Mouse (Mus musculus): ENCODE data around the gene Ptprs. TPM values are rescaled to one million over a fixed set of nuclear protein-coding genes. Genes with fewer than 3 reads are reported as not detected.

The Ptprs gene
- 13.2 TPM for total RNA-seq (2023)

GRCm38 (mm10) chr17:56476402-56476752 is at the start of gene Ptprs:
Ptprs (minus strand) TSS chr17:56476483.

GRCm38 (mm10) chr17:56512310-56512709 is 36.0 kb upstream of the Ptprs start, which contains the start of gene Znrf4:
Znrf4 (minus strand) TSS chr17:56512431.

Other genes with a start within 250 kb of the Ptprs start
- gene Fem1a, start 219.7 kb downstream of the Ptprs start, total RNA-seq (2023) = 20.9 TPM
- gene Ticam1, start 199.7 kb downstream of the Ptprs start, total RNA-seq (2023) = 11.1 TPM
- 22.9 TPM for gene Plin3, start 183.6 kb downstream of the Ptprs start, total RNA-seq (2023)
- gene Arrdc5, start 176.2 kb downstream of the Ptprs start, total RNA-seq (2023) = not detected
- 6.6 TPM for gene Uhrf1, start 173.2 kb downstream of the Ptprs start, total RNA-seq (2023)
- gene Kdm4b, start 150.4 kb downstream of the Ptprs start, total RNA-seq (2023) = 74.3 TPM
- not detected for gene Znrf4, start 35.9 kb upstream of the Ptprs start, total RNA-seq (2023)
- gene Gm20219, start 77.9 kb upstream of the Ptprs start, total RNA-seq (2023) = 7.9 TPM
- gene Safb2, start 108.1 kb upstream of the Ptprs start, total RNA-seq (2023) = 438 TPM
- gene Safb, start 108.3 kb upstream of the Ptprs start, total RNA-seq (2023) = 249 TPM
- gene 2410015M20Rik, start 133.3 kb upstream of the Ptprs start, total RNA-seq (2023) = 78.9 TPM
- 2,069 TPM for gene Rpl36, start 136.9 kb upstream of the Ptprs start, total RNA-seq (2023)
- gene Lonp1, start 150.4 kb upstream of the Ptprs start, total RNA-seq (2023) = 47.3 TPM
- not detected for gene Catsperd, start 151.7 kb upstream of the Ptprs start, total RNA-seq (2023)
- 111 TPM for gene Ranbp3, start 196.8 kb upstream of the Ptprs start, total RNA-seq (2023)
- 51.5 TPM for gene Ndufa11, start 241.3 kb upstream of the Ptprs start, total RNA-seq (2023)
- 9.6 TPM for gene Vmac, start 241.5 kb upstream of the Ptprs start, total RNA-seq (2023)